Mouse (Mus musculus) G1E (cell line): ENCODE measurements around the gene Slc25a22.

Experiments used
- CTCF ChIP-seq: IDR thresholded peaks from 2 replicates; pipeline ENCODE4 v1.5.1; 2012; ENCODE audit warnings: low read depth, low read length, inconsistent platforms, mixed read lengths
- GATA1 ChIP-seq: IDR thresholded peaks from 2 replicates; pipeline ENCODE4 v1.6.1; 2012; ENCODE audit warnings: borderline replicate concordance, low read length, inconsistent platforms, mixed read lengths
- GATA2 ChIP-seq: IDR thresholded peaks from 2 replicates; pipeline ENCODE4 v1.6.1; 2012; ENCODE audit warnings: low read depth, low read length, inconsistent platforms, borderline replicate concordance
- POLR2AphosphoS5 ChIP-seq: IDR thresholded peaks from 2 replicates; pipeline ENCODE4 v1.6.1; 2012; ENCODE audit warnings: low read depth, low read length, inconsistent platforms; ENCODE audit not compliant: insufficient replicate concordance
- TAL1 ChIP-seq: conservative IDR thresholded peaks from 2 replicates; pipeline ENCODE4 v1.6.1; 2012; ENCODE audit warnings: low read depth, low read length, inconsistent platforms, mixed read lengths

DNA sequence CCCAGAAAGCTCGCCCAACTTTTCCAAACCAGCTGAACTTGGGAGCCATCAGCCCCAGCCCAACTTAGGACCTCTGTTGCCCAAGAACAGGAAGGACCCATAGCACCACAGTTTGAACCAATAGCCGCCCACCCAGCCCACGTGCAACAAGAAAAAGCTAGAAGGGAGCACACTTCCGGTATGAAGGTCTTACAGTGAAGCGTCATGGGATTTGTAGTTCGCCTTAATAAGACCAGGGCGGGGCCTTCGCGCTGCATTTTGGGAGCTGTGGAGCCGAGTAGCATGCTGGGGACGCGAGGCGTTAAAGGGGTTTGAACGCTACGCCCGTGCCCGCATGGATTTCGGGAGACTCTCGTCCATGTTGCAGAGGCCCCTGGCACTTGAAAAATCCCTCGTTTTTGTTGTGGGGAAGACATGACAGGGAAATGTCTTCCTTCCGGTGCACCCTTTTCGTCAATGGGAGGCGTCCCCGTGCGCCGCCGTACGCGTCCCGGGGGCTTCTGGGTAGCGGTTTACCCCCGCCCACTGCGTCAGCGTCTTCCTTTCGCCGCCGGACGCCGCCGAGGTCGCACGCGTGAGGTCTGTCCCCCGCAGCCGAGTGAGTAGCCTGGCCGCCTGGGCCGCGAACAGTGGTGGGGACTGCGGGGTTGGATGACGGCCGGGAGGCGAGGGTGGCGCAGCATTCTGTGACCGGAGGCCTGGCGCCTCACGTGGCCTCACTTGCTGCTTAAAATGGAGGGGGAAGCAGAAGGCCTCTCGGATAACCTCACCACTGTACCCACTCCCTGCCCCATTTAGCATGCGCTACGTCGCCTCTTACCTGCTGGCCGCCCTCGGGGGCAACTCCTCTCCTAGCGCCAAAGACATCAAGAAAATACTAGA lies 9.7 kb upstream of the Slc25a22 start, which contains the start of gene Rplp2:
- TF ChIP-seq CTCF (no peak), GATA1 (no peak), POLR2AphosphoS5 (peak; percentile 59; the same call in 1 of the 2 replicates), TAL1 (no peak), GATA2 (no peak)
